Comparison of ENCODE assay signal across 8 mouse cellular contexts in the genomic region with DNA sequence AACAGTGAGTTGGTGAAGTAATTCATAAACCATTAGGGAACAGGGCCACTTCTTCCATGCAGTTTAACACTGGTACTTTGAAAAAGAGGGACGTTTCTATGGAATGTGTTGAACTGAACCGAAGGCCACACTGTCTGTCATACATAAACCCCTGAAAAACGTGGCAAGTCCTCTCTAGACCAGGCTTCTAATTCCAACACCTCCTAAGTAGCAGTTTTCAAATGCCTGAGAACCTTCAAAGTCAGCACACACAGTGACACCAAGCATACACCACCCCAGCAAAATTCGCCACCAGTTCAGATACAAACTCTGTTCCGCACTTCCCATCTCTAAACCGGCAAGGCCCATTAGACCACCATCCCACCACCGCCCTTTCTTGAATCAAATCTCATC. TPM values are rescaled to one million over a fixed set of nuclear protein-coding genes. Genes with fewer than 3 reads are reported as not detected.
DNase-seq lines count a peak whose midpoint lies in the region; ATAC-seq and TF ChIP-seq lines count a peak whose summit lies in the region.

No protein-coding gene starts in this region.

- peaks cover 5% of the 10 kb centered on the region; the same call in 1 of the 2 replicates for H3K4me1 ChIP-seq in cerebellum, adult 2 months (ENCODE audit: control insufficient read depth, insufficient read depth, low read length)
- peaks cover 8% of the 10 kb centered on the region for H3K4me1 ChIP-seq in thymus, adult 2 months (replicated peaks; ENCODE audit: control insufficient read depth, insufficient read depth, low read length)
- H3K4me1 ChIP-seq in limb, embryonic 15.5 days = peaks cover 23% of the 10 kb centered on the region

- no peak for TF ChIP-seq POLR2A in cerebellum, adult 2 months (IDR thresholded peaks at IDR 0.05; ENCODE audit: borderline replicate concordance, insufficient read depth, low read length)
- TF ChIP-seq POLR2A in thymus, adult 2 months (IDR thresholded peaks at IDR 0.05; ENCODE audit: control insufficient read depth, extremely low read depth, insufficient read depth, low read length, poor library complexity) = no peak

- peaks cover 9% of the 10 kb centered on the region; the same call in 1 of the 2 replicates for H3K36me3 ChIP-seq in thymus, adult 2 months (ENCODE audit: control insufficient read depth, insufficient read depth, low read length)
- H3K36me3 ChIP-seq in limb, embryonic 15.5 days = peaks cover 12% of the 10 kb centered on the region; the same call in 1 of the 2 replicates

- no peak for TF ChIP-seq CTCF in cerebellum, adult 2 months (IDR thresholded peaks at IDR 0.05; ENCODE audit: borderline replicate concordance, insufficient read depth, low read depth, low read length)
- TF ChIP-seq CTCF in thymus, adult 2 months (IDR thresholded peaks at IDR 0.05; ENCODE audit: borderline replicate concordance, control insufficient read depth, extremely low read depth, insufficient read depth, low read length, poor library complexity) = no peak

- WGBS in cerebellum, adult 2 months = 1% methylated on average over 7 of the region's 7 CpGs
- 3% methylated on average over 7 of the region's 7 CpGs for WGBS in thymus, adult 2 months
- under 1% methylated on average over 7 of the region's 7 CpGs for WGBS in limb, embryonic 15.5 days

- H3K4me2 ChIP-seq in limb, embryonic 15.5 days = peak overlapping the region; percentile 59

- H3K4me3 ChIP-seq in cerebellum, adult 2 months (replicated peaks; ENCODE audit: insufficient read depth, low read depth, low read length) = peak overlapping the region; percentile 86
- peak overlapping the region; percentile 88 for H3K4me3 ChIP-seq in thymus, adult 2 months (ENCODE audit: control insufficient read depth, insufficient read depth, low read length)
- H3K4me3 ChIP-seq in limb, embryonic 15.5 days = peak overlapping the region; percentile 89

- no peak for ATAC-seq in limb, embryonic 15.5 days (ENCODE audit: insufficient number of reproducible peaks, low FRiP score, low TSS enrichment, low read depth)

- no peaks in the 10 kb centered on the region for H3K9me3 ChIP-seq in limb, embryonic 15.5 days

- peak overlapping the region; percentile 85 for H3K9ac ChIP-seq in limb, embryonic 15.5 days

- 0 out of 2 replicates have a peak overlapping the region, but pooled peaks have one; percentile 37 for H3K27ac ChIP-seq in cerebellum, adult 2 months (ENCODE audit: insufficient read depth, low read length)
- no peak overlapping the region for H3K27ac ChIP-seq in thymus, adult 2 months (ENCODE audit: control insufficient read depth, insufficient read depth, low read length)
- peak overlapping the region; percentile 95 for H3K27ac ChIP-seq in limb, embryonic 15.5 days

- no peak for DNase-seq in cerebellum, adult 2 months
- DNase-seq in cerebellum, postnatal 14 days = no peak
- no peak for DNase-seq in thymus, adult 2 months
- DNase-seq in thymus, postnatal 4 days = no peak
- no peak for DNase-seq in embryo, embryonic 10.5 days (ENCODE audit: low spot score)
- no peak for DNase-seq in cerebellum, adult 9-11 months
- DNase-seq in ovary, adult 18-20 months (ENCODE audit: low spot score) = no peak

- no peaks in the 10 kb centered on the region for H3K27me3 ChIP-seq in cerebellum, adult 2 months (ENCODE audit: control insufficient read depth, insufficient read depth, low read length)
- no peaks in the 10 kb centered on the region for H3K27me3 ChIP-seq in thymus, adult 2 months (ENCODE audit: control insufficient read depth, insufficient read depth, low read length)
- H3K27me3 ChIP-seq in limb, embryonic 15.5 days = no peaks in the 10 kb centered on the region

RNA-seq across cellular contexts. Expression of a gene that starts 0.8 kb away (rescaled TPM):
- 35.2 and 40.2 TPM in 2 replicates for polyA plus RNA-seq in cerebellum, adult 2 months (2012; rRNA removed)
- polyA plus RNA-seq in thymus, adult 2 months (2012; rRNA removed) = 36.1 and 42.2 TPM in 2 replicates
- polyA plus RNA-seq in limb, embryonic 15.5 days (2015; fragmentation: Nextera tagmentation; extraction: Ambion mirVana) = 119 and 130 TPM in 2 replicates

RNA-seq across cellular contexts. Expression of a gene that starts 5.2 kb away (rescaled TPM):
- 115 and 120 TPM in 2 replicates for polyA plus RNA-seq in cerebellum, adult 2 months (2012; rRNA removed)
- polyA plus RNA-seq in thymus, adult 2 months (2012; rRNA removed) = 48.6 and 56.5 TPM in 2 replicates
- polyA plus RNA-seq in limb, embryonic 15.5 days (2015; fragmentation: Nextera tagmentation; extraction: Ambion mirVana) = 25.1 and 27.6 TPM in 2 replicates

RNA-seq across cellular contexts. Expression of a gene that starts 28.0 kb away (rescaled TPM):
- 33.2 and 34.0 TPM in 2 replicates for polyA plus RNA-seq in cerebellum, adult 2 months (2012; rRNA removed)
- polyA plus RNA-seq in thymus, adult 2 months (2012; rRNA removed) = 26.2 and 31.3 TPM in 2 replicates
- 37.5 and 40.3 TPM in 2 replicates for polyA plus RNA-seq in limb, embryonic 15.5 days (2015; fragmentation: Nextera tagmentation; extraction: Ambion mirVana)

RNA-seq across cellular contexts. Expression of a gene that starts 38.9 kb away (rescaled TPM):
- polyA plus RNA-seq in cerebellum, adult 2 months (2012; rRNA removed) = not detected in 2 replicates
- polyA plus RNA-seq in thymus, adult 2 months (2012; rRNA removed) = 0.09 and 0.43 TPM in 2 replicates
- 0.12 and 0.14 TPM in 2 replicates for polyA plus RNA-seq in limb, embryonic 15.5 days (2015; fragmentation: Nextera tagmentation; extraction: Ambion mirVana)

RNA-seq across cellular contexts. Expression of a gene that starts 45.7 kb away (rescaled TPM):
- 188 and 194 TPM in 2 replicates for polyA plus RNA-seq in cerebellum, adult 2 months (2012; rRNA removed)
- 76.8 and 81.7 TPM in 2 replicates for polyA plus RNA-seq in thymus, adult 2 months (2012; rRNA removed)
- 94.1 and 96.7 TPM in 2 replicates for polyA plus RNA-seq in limb, embryonic 15.5 days (2015; fragmentation: Nextera tagmentation; extraction: Ambion mirVana)
